Mouse (Mus musculus) adrenal gland, adult 8-10 months (tissue): ENCODE measurements at regions not wholly inside any gene's neighbourhood (a gene's known extent, or its start where the extent isn't known, plus 50 kb on each side); places are given as distances from the start of the nearest gene placed in this dataset.

Experiments used
- DNase-seq: peaks from one replicate; pipeline ENCODE4 v3.0.0; 2022

GRCm38 (mm10) chr14:105630444-105630843 is 266.2 kb downstream of the Spry2 start:
- DNase-seq = no peak

- no peak for DNase-seq
Measured at GRCm38 (mm10) chr14:105628673-105629072, 267.9 kb downstream of the Spry2 start.

- DNase-seq = no peak
Measured at GRCm38 (mm10) chr14:105624387-105624786, 272.2 kb downstream of the Spry2 start.

GRCm38 (mm10) chr14:105622166-105622565 is 274.5 kb downstream of the Spry2 start:
- no peak for DNase-seq

- DNase-seq = no peak
Measured at GRCm38 (mm10) chr14:105621124-105621523, 275.5 kb downstream of the Spry2 start.

GRCm38 (mm10) chr14:105619449-105619848 is 277.2 kb downstream of the Spry2 start:
- DNase-seq = no peak

- DNase-seq = no peak
Measured at GRCm38 (mm10) chr14:105615766-105616165, 280.9 kb downstream of the Spry2 start.

GRCm38 (mm10) chr14:105612794-105613193 is 283.8 kb downstream of the Spry2 start:
- no peak for DNase-seq

- no peak for DNase-seq
Measured at GRCm38 (mm10) chr14:105608804-105609203, 287.8 kb downstream of the Spry2 start.

GRCm38 (mm10) chr14:105606551-105606950 is 290.1 kb downstream of the Spry2 start:
- no peak for DNase-seq

- DNase-seq = no peak
Measured at GRCm38 (mm10) chr14:105604451-105604850, 292.2 kb downstream of the Spry2 start.

GRCm38 (mm10) chr14:105603047-105603461 is 293.6 kb downstream of the Spry2 start:
- no peak for DNase-seq

GRCm38 (mm10) chr14:105599550-105600453 is 296.8 kb downstream of the Spry2 start:
- no peak for DNase-seq

GRCm38 (mm10) chr14:105589751-105590150 is 306.9 kb downstream of the Spry2 start:
- DNase-seq = no peak

- DNase-seq = no peak
Measured at GRCm38 (mm10) chr14:105589261-105589660, 307.4 kb downstream of the Spry2 start.

- no peak for DNase-seq
Measured at GRCm38 (mm10) chr14:105588391-105589163, 308.0 kb downstream of the Spry2 start.

- no peak for DNase-seq
Measured at GRCm38 (mm10) chr14:105588029-105588390, 308.6 kb downstream of the Spry2 start.

GRCm38 (mm10) chr14:105584632-105585031 is 312.0 kb downstream of the Spry2 start:
- no peak for DNase-seq

- DNase-seq = no peak
Measured at GRCm38 (mm10) chr14:105583497-105583896, 313.1 kb downstream of the Spry2 start.

GRCm38 (mm10) chr14:105576266-105576665 is 317.9 kb downstream of the Ndfip2 start:
- no peak for DNase-seq

- no peak for DNase-seq
Measured at GRCm38 (mm10) chr14:105572036-105572891, 313.9 kb downstream of the Ndfip2 start.

- DNase-seq = no peak
Measured at GRCm38 (mm10) chr14:105570156-105570555, 311.8 kb downstream of the Ndfip2 start.

GRCm38 (mm10) chr14:105565827-105566226 is 307.5 kb downstream of the Ndfip2 start:
- no peak for DNase-seq
